Mouse (Mus musculus) gastrocnemius, adult 2 months (tissue): ENCODE results near the gene Trim43b. TPM values are rescaled to one million over a fixed set of nuclear protein-coding genes. Genes with fewer than 3 reads are reported as not detected.
"Not testable (repeated sequence)": the region's sequence is repeated elsewhere in the genome, so short reads cannot be mapped to it uniquely, and the experiment has no call there.

Source experiments
- DNase-seq: peaks from one replicate; pipeline ENCODE4 v3.0.0; 2022
- H3K27ac ChIP-seq: fragments of 200-600 bp; 2 replicates; pipeline ENCODE4 v1.8.1; 2022; ENCODE audit warnings: mild to moderate bottlenecking
- H3K4me3 ChIP-seq: fragments of 200-600 bp; 2 replicates; pipeline ENCODE4 v1.8.1; 2022; ENCODE audit warnings: mild to moderate bottlenecking, moderate library complexity
- intact Hi-C: fragments of 180-260 bp; cut with DNase I; formaldehyde crosslinking; loops from one replicate; pipeline ENCODE4 v1.15.1; 2025
- long read RNA-seq, 2 experiments: library from polyadenylated mRNA; stranded (forward); transcript quantifications; one replicate each; pipeline ENCODE4 v2.0.0; 2021
- total RNA-seq, 2 experiments: library from RNA; stranded (reverse); gene quantifications; 2 replicates each; pipeline ENCODE4 v1.2.3; 2021

Gene Trim43b
- total RNA-seq = not detected
- long read RNA-seq, experiment 1 = 0 reads
- long read RNA-seq, experiment 2, partial matches to known transcripts = 0 of 1 reads
- long read RNA-seq, experiment 2, other reads (novel, unspliced or antisense) = 1 of 1 reads

GRCm38 (mm10) chr9:89092735-89093134 lies at the start of gene Trim43b:
Trim43b (minus strand) TSS chr9:89092835.
- DNase-seq, H3K27ac ChIP-seq, intact Hi-C loops, H3K4me3 ChIP-seq: not testable (repeated sequence)

DNA sequence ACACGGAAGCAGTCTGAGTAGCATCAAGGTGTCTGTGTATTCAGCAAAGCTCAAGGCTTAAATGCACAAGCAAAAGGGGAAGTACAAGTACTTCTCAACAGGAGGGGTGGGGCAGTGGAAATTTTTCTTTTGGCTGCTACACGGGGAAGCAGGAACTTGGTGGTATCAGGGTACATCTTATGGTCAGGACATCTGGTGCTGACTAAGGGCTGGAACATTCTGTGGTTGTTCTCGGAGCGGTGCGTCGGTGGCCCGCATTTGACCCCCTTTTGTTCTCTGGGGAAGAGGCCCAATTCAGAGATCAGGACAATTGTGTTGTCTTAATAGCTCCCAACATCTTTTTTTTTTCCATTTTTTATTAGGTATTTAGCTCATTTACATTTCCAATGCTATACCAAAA lies 11.9 kb upstream of the Trim43b start:
- DNase-seq, intact Hi-C loops, H3K4me3 ChIP-seq, H3K27ac ChIP-seq: not testable (repeated sequence)

- H3K27ac ChIP-seq, H3K4me3 ChIP-seq, intact Hi-C loops: not testable (repeated sequence)
- peak; percentile 18 for DNase-seq
Observed at GRCm38 (mm10) chr9:89086746-89087145, 5.9 kb downstream of the Trim43b start.

DNA sequence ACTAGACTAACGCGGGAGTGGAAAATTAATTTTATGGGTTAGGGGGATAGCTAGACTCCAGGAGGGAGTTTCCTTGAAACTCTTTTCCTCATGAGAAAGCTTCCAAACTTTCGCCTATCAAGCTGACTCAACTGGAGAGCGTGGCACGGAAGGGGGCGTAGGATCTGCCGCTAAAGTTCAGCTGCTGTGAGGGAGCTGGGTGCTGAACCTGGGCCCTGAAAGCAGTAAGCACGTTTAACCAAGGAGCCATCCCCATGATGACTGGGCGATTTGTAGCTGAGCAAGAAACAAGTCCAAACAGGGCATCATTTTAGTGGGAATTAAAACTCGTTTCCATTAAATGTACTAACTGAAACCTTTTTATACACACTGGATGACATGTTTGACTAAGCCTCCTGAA lies 13.0 kb downstream of the Trim43b start:
- intact Hi-C loops, H3K4me3 ChIP-seq, H3K27ac ChIP-seq, DNase-seq: not testable (repeated sequence)

DNA sequence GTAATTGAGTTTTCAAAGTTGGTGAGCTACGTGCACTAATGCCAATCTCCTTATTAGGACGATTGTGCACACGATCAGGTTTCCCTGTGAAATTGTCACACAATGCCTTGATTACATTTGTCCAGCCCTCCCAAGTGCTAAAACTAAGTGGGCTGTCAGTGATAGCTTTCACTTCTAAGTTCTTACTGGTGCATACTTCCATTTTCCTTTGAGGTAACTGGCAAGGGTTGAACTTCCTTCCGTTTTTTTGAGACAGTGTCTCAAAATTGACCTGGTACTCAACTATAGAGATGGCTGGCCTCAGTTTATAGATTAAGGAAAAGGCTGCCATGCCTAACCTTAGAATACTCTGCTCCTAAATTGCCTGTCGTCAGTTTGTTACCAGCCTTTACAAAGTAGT lies 16.1 kb downstream of the Trim43b start:
- DNase-seq, intact Hi-C loops, H3K27ac ChIP-seq, H3K4me3 ChIP-seq: not testable (repeated sequence)

- Histone ChIP-seq H3K27ac (peak overlapping the region; percentile 92), H3K4me3 (peak overlapping the region; percentile 73)
- DNase-seq, intact Hi-C loops: not testable (repeated sequence)
Observed at GRCm38 (mm10) chr9:89067143-89067501, 25.5 kb downstream of the Trim43b start.

DNA sequence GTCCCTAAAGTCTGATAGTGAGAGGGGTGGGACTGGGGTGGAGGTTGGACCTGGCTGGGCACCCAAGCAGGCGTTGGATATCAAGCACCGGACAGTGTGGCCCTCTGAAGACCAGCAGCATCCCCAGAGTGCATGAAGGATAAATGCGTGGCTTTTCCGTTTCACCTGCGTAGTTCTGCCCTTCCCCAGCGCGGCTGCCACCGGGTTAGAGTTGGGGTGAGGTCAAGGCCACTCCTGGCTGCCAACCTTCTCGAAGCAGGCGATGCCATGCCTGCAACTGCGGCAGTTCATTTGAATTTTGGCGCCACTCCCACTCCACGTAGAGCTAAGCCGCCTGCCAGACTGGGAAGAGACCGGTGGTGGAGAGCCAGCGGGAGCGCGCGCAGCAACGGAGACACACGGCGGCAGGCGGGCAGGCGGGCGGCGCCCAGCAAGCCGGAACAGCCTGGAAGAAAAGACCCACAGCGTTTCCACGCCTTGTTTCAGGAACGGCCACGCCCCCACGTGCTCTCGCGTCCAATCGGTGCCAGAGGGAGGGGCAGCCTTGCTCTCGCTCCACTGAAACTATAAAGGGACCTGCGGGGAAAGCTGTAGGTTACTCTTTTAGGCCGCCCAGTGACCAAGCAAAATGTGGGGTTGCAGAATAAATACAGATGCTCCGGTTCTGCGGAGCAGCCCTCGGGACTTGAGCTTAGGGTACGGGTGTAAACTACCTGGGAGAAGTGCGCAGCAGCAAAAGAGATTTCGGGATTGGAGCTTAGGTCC lies 26.1 kb downstream of the Trim43b start:
- intact Hi-C loops = not testable (repeated sequence)
- peak overlapping the region; percentile 92 for H3K27ac ChIP-seq
- H3K4me3 ChIP-seq = peak overlapping the region; percentile 73
- DNase-seq = peak; percentile 82

Other genes starting within 250 kb of the Trim43b start
- gene Bcl2a1a, start 135.9 kb downstream of the Trim43b start, total RNA-seq = not detected
- not detected for gene Bcl2a1b, start 106.4 kb upstream of the Trim43b start, total RNA-seq
- not detected for gene Gm29094, start 106.5 kb upstream of the Trim43b start, total RNA-seq
- 10 to 100 TPM; 10.3 to 16.4 TPM for gene Mthfs, start 117.8 kb upstream of the Trim43b start, total RNA-seq